Mouse (Mus musculus) neural tube, embryonic 12.5 days (tissue): ENCODE data around the gene Cd81. TPM values are rescaled to one million over a fixed set of nuclear protein-coding genes. Genes with fewer than 3 reads are reported as not detected.
A peak's percentile ranks its signal among the peaks of the same experiment; 100 is the strongest.

Experiments
- ATAC-seq: fragments of 200-750 bp; cut with Nextera tagmentation; 2 replicates; pipeline ENCODE4 v1.8.0; 2017; ENCODE audit warnings: low read depth, mild to moderate bottlenecking, moderate TSS enrichment, moderate library complexity; ENCODE audit not compliant: low FRiP score
- H3K27ac ChIP-seq: fragments of 300-500 bp; sonication (generic); 2 replicates; pipeline ENCODE4 v1.5.1; 2016
- H3K27me3 ChIP-seq: fragments of 300-500 bp; sonication (generic); replicated peaks from 2 replicates; pipeline ENCODE4 v1.6.1; 2016; ENCODE audit warnings: mild to moderate bottlenecking
- H3K36me3 ChIP-seq: fragments of 300-500 bp; sonication (generic); 2 replicates; pipeline ENCODE4 v1.6.1; 2016; ENCODE audit warnings: mild to moderate bottlenecking
- H3K4me1 ChIP-seq: fragments of 300-500 bp; sonication (generic); 2 replicates; pipeline ENCODE4 v1.6.1; 2016
- H3K4me2 ChIP-seq: fragments of 300-500 bp; sonication (generic); replicated peaks from 2 replicates; pipeline ENCODE4 v1.6.1; 2016; ENCODE audit warnings: mild to moderate bottlenecking
- H3K4me3 ChIP-seq: fragments of 300-500 bp; sonication (generic); 2 replicates; pipeline ENCODE4 v1.5.1; 2016
- H3K9ac ChIP-seq: fragments of 300-500 bp; sonication (generic); 2 replicates; pipeline ENCODE4 v1.6.1; 2016; ENCODE audit warnings: mild to moderate bottlenecking
- H3K9me3 ChIP-seq: fragments of 300-500 bp; sonication (generic); 2 replicates; pipeline ENCODE4 v1.6.1; 2016; ENCODE audit warnings: mild to moderate bottlenecking
- WGBS: fragments of 180-500 bp; shearing (Covaris S2); methylation state at CpG from one replicate; pipeline ENCODE4 v1.1.7; 2016; 5-methylcytosine and 5-hydroxymethylcytosine counted together
- polyA plus RNA-seq: library from polyadenylated mRNA; unstranded; fragments of >200 nt; fragmentation: Nextera tagmentation; extraction: Ambion mirVana; gene quantifications from 2 replicates; pipeline ENCODE4 v1.2.1, GENCODE M21; 2016

Gene Cd81
- polyA plus RNA-seq, 1 experiment from 2014 or later = 255 TPM

DNA sequence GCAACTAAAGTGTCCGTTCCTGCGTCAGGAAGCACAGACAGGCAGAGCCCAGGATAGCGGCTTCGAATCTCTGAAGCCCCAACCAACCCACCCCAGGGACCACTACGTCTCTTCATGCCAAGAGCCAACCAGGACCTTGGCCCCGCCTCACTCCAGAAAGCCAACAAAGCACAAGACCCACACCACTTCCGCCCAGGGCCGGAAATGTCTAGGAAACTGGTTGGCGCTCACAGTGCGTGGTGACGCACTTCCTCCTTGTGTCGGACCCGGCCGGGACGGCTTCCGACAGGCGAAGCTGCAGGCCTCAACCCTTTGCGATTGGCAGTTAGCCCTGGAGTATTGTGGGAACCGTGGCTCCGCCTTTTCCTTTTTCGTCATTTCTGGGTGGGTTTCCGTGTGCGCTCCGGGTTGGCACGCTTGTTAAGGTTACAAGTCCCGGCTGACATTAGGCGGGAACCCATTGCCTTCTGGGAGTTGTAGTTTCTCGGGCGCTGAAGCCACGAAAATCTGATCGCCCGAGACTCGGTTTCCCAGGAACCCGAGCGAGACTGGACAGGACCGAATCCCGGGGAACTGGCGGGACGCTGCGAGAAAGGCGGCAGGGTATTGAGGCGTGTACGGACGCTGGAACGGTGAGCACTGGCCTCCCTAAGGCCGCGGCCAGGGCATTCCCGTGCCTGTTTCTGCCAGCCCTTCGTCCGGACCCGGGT lies 16.5 kb downstream of the Cd81 start, which contains the start of gene Tssc4:
Tssc4 (plus strand) TSS at position 368 of the 710 bp plus-strand sequence.
- under 1% methylated on average over 51 of the region's 51 CpGs for WGBS

DNA sequence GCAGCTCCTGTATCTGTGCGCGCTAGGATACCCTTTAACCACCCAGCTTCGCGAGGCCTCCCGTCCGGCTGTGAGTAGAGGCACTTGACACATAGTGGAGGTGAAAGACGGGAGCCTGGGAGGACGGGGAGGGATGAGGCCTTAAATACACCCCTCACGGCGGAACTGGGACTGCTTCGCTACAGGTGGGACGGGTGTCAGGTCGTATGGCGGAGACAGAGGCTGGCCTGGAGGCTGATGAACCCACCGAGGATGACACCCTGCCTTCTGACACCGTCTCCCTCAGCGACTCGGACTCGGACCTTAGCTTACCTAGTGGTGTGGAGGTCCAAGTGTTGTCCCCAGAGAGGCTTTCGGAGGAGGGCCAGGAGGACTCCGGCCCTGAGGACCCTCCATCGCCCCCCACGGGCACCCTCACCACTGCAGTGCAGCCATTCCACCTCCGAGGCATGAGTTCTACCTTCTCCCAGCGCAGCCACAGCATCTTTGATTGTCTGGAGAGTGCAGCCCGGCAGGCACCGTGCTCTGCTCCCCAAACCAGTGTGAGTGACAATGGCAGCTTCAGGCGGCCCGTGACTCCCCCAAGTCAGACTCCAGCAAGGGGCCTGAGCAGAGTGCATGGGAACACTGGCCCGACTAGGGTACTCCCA lies 17.3 kb downstream of the Cd81 start:
- no peak; the same call in 1 of the 2 replicates for ATAC-seq
- WGBS = 11% methylated on average over 30 of the region's 30 CpGs
- 0 out of 2 replicates have a peak overlapping the region, but pooled peaks have one; percentile 50 for H3K27ac ChIP-seq

More for the DNA sequence above, 16.5 kb downstream of the Cd81 start, which contains the start of gene Tssc4:
- H3K9ac ChIP-seq = peak within 1 kb of the TSS; percentile 88
- H3K4me3 ChIP-seq = peak within 1 kb of the TSS; percentile 84
- H3K4me1 ChIP-seq = peaks cover 31% of the 10 kb centered on the region
- peak within 1 kb of the TSS; percentile 93 for H3K27ac ChIP-seq
- peak; percentile 97 for ATAC-seq
- H3K4me2 ChIP-seq = peak within 1 kb of the TSS; percentile 99
- peaks cover 31% of the 10 kb centered on the region for H3K36me3 ChIP-seq
- no peaks in the 10 kb centered on the region for H3K27me3 ChIP-seq
- H3K9me3 ChIP-seq = no peaks in the 10 kb centered on the region

DNA sequence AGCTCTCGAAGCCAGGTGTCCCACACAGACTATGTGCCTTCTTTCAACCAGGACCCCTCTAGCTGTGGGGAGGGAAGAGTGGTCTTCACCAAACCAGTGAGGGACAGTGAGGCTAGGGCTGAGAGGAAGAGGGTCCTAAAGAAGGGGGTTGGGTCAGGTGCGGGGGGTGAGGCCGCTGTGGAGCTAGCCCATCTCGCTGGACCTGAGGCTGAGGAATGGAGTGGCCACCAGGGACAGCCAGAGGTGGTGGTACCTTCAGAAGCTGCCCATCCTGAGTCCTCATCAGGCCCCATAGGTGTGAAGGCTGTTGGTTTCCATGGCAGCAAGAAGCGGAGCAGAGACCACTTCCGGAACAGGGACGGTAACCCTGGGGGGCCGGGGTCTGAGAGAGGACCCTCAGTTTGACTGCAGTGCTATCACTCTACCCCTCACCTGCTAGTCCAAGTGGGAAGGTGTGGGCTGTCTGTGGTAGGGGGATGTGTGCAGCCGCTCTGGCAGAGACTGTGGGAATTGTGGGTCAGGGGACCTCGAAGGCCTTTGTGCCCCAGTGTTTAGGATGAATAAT lies 18.0 kb downstream of the Cd81 start:
- WGBS = 90% methylated on average over 10 of the region's 10 CpGs
- Histone ChIP-seq H3K27me3 (no peaks in the 10 kb centered on the region), H3K4me1 (peaks cover 31% of the 10 kb centered on the region), H3K36me3 (peaks cover 16% of the 10 kb centered on the region), H3K4me2 (peak overlapping the region; percentile 99), H3K9me3 (no peaks in the 10 kb centered on the region), H3K9ac (peak overlapping the region; percentile 88), H3K4me3 (peak overlapping the region; percentile 84), H3K27ac (no peak overlapping the region)
- no peak for ATAC-seq

More for the DNA sequence above, 17.3 kb downstream of the Cd81 start:
- Histone ChIP-seq H3K4me1 (peaks cover 31% of the 10 kb centered on the region), H3K9ac (peak overlapping the region; percentile 88), H3K36me3 (peaks cover 23% of the 10 kb centered on the region), H3K4me2 (peak overlapping the region; percentile 99), H3K9me3 (no peaks in the 10 kb centered on the region), H3K4me3 (peak overlapping the region; percentile 84), H3K27me3 (no peaks in the 10 kb centered on the region)

DNA sequence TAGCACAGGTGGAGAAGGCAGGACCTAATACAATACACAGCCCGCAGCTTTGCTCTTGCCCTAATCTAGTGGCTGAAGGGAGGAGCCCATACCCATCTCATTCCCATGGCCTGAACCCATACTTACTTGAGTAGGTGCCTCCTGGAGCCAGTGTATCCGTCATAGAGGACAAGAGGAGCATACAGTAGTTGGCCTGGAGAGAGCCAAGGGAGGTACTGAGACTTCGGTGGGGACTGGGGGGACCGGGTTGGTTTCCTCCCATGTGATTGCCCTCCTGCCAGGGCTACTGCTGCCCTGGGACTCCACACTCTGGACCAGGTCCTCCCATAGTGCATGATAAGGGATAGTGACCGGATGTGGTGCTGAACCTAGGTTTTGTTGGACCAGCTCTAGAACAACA lies 20.1 kb downstream of the Cd81 start:
- no peak overlapping the region for H3K4me3 ChIP-seq
- no peak for ATAC-seq
- no peaks in the 10 kb centered on the region for H3K27me3 ChIP-seq
- WGBS = 88% methylated on average over 5 of the region's 5 CpGs
- peaks cover 29% of the 10 kb centered on the region for H3K4me1 ChIP-seq
- no peak overlapping the region for H3K27ac ChIP-seq
- H3K9ac ChIP-seq = no peak overlapping the region
- no peaks in the 10 kb centered on the region for H3K9me3 ChIP-seq
- H3K4me2 ChIP-seq = no peak overlapping the region
- H3K36me3 ChIP-seq = no peaks in the 10 kb centered on the region

DNA sequence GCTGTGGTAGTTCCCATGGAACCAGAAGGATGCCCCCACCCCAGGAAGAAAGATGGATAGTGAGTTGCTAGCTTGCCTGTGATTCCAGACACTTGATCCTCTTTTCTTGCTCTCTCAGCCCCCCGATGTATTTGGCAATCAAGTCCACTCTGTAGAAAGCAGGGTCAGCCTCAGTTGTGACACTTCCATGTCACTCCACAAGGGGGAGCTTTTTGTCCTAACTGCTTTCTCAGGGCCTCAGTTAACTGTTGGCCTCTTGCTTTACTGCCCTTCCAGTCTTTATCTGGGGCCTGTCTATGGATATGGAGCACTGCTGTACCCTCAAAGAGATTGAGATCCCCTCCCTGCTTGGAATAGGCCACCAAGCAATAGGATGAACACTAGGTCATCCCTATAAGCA lies 20.5 kb downstream of the Cd81 start:
- Histone ChIP-seq H3K9me3 (no peaks in the 10 kb centered on the region), H3K9ac (no peak overlapping the region), H3K4me3 (no peak overlapping the region), H3K4me1 (peaks cover 25% of the 10 kb centered on the region), H3K27me3 (no peaks in the 10 kb centered on the region), H3K27ac (no peak overlapping the region), H3K4me2 (no peak overlapping the region), H3K36me3 (no peaks in the 10 kb centered on the region)
- 65% methylated on average over 1 of the region's 1 CpGs for WGBS
- no peak for ATAC-seq

DNA sequence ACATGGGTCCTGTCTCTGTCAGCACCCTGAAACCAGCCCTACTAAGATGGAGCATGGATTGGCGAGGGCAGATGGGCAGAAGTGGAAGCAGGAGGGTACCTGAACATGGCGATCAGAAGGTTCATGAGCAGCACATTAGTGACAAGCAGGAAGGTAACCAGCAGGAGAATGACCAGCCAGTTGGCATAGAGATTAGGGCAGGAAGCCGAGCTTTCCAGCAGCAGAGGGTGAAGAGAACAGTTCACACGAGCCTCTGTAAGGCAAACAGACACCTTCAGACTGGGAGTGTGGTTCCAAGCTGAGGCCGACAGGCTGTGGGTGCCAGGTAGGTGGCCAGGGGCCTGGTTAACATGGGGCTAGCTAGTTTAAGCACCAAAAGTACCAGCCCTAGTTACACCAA lies 22.9 kb downstream of the Cd81 start:
- no peak overlapping the region for H3K4me3 ChIP-seq
- no peak overlapping the region for H3K27ac ChIP-seq
- no peaks in the 10 kb centered on the region for H3K27me3 ChIP-seq
- H3K4me1 ChIP-seq = peaks cover 11% of the 10 kb centered on the region
- H3K36me3 ChIP-seq = no peaks in the 10 kb centered on the region
- no peak overlapping the region for H3K4me2 ChIP-seq
- H3K9ac ChIP-seq = no peak overlapping the region
- ATAC-seq = no peak
- WGBS = 73% methylated on average over 5 of the region's 5 CpGs
- no peaks in the 10 kb centered on the region for H3K9me3 ChIP-seq

DNA sequence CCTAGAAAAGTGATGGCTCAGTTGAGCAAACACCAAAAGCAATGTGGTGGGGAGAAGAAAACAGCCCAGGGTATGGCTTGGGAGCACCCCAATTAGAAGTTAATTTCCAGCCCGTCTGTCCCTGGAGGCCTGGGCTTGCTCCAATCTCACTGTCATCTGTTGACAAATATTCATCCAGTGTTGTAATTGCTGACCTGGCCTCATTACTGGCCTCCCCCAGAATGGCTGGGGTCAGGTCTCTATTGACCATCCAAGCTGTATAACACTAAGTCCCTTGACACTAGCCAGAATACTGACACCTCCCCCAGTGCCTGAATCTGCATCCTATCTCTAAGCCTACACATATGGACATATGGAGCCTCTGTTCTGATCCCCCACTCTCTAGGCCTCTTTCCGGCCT lies 24.8 kb downstream of the Cd81 start:
- WGBS = 81% methylated on average over 2 of the region's 2 CpGs
- no peak overlapping the region for H3K27ac ChIP-seq
- no peak overlapping the region for H3K4me2 ChIP-seq
- no peak overlapping the region for H3K4me3 ChIP-seq
- no peaks in the 10 kb centered on the region for H3K27me3 ChIP-seq
- H3K4me1 ChIP-seq = no peaks in the 10 kb centered on the region
- no peak for ATAC-seq
- no peaks in the 10 kb centered on the region for H3K36me3 ChIP-seq
- H3K9ac ChIP-seq = no peak overlapping the region
- no peaks in the 10 kb centered on the region for H3K9me3 ChIP-seq

DNA sequence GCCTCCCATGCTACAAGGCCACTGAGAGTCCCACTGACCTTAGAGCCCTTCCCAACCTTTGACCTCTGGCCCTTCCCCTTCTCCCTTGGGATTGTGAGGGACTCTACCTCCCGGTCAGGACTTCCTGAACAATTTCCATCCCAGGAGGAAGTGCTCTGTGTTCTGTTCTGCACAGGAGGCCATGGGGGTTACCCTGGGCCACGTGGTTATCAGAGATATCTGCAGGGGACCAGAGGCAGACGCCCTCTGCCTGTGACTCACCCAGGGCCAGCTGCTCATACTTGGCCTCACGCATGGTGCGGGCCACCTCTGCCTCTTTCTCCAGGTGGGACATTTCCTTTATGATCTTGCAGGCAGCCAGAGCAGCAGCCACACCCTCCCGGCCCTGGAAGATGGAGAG lies 29.5 kb downstream of the Cd81 start:
- no peak overlapping the region for H3K4me3 ChIP-seq
- ATAC-seq = no peak
- no peaks in the 10 kb centered on the region for H3K36me3 ChIP-seq
- no peaks in the 10 kb centered on the region for H3K27me3 ChIP-seq
- H3K27ac ChIP-seq = no peak overlapping the region
- WGBS = 70% methylated on average over 6 of the region's 6 CpGs
- H3K4me2 ChIP-seq = no peak overlapping the region
- peaks cover 4% of the 10 kb centered on the region; the same call in 1 of the 2 replicates for H3K4me1 ChIP-seq
- H3K9me3 ChIP-seq = no peaks in the 10 kb centered on the region
- H3K9ac ChIP-seq = 0 out of 2 replicates have a peak overlapping the region, but pooled peaks have one; percentile 13

DNA sequence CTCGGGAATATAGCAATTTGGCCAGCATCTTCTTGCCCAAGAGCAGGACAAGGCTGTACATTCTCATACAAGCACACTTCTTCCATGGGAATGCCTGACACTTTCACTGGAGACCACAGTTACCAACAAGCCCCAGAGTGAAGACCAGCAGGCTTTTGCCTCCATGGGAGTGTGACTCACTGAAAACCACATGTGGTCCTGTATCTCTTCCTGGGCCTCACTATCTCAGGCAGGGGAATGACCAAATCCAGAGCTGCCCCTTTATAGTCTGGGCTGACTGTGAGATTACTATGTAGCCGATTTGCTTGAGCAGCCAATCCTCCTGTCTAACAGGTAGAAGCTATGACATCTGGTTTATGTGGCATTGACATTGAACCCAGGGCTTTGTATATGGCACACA lies 31.2 kb downstream of the Cd81 start:
- ATAC-seq = no peak
- Histone ChIP-seq H3K27me3 (no peaks in the 10 kb centered on the region), H3K9me3 (no peaks in the 10 kb centered on the region), H3K4me1 (peaks cover 10% of the 10 kb centered on the region; the same call in 1 of the 2 replicates), H3K27ac (no peak overlapping the region), H3K4me3 (no peak overlapping the region), H3K4me2 (no peak overlapping the region), H3K36me3 (no peaks in the 10 kb centered on the region), H3K9ac (no peak overlapping the region)
- WGBS = 85% methylated on average over 2 of the region's 2 CpGs

DNA sequence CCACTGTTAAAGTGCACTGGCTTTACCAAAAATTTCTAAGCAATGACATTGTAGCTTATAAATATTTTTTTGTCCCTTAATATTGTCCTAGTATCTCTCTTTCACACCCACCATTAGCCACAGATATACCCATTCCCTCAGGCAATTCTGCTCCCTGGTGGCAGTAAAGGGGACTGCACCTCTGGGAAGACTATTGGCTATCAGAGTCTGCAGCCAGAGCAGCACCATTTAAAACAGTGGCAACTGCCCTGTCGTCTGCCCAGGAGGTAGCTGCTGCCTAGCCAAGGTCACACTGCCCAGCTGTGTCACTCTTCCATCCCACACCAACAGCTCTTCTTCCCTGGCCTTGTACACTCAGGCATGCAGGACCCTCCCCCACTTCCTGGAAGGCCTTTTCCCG lies 33.8 kb downstream of the Cd81 start:
- ATAC-seq = no peak
- no peaks in the 10 kb centered on the region; the same call in 1 of the 2 replicates for H3K27me3 ChIP-seq
- WGBS = 53% methylated on average over 2 of the region's 2 CpGs
- peaks cover 10% of the 10 kb centered on the region; the same call in 1 of the 2 replicates for H3K4me1 ChIP-seq
- H3K9me3 ChIP-seq = no peaks in the 10 kb centered on the region
- no peak overlapping the region for H3K9ac ChIP-seq
- H3K36me3 ChIP-seq = no peaks in the 10 kb centered on the region
- H3K27ac ChIP-seq = no peak overlapping the region
- no peak overlapping the region for H3K4me2 ChIP-seq
- no peak overlapping the region for H3K4me3 ChIP-seq

DNA sequence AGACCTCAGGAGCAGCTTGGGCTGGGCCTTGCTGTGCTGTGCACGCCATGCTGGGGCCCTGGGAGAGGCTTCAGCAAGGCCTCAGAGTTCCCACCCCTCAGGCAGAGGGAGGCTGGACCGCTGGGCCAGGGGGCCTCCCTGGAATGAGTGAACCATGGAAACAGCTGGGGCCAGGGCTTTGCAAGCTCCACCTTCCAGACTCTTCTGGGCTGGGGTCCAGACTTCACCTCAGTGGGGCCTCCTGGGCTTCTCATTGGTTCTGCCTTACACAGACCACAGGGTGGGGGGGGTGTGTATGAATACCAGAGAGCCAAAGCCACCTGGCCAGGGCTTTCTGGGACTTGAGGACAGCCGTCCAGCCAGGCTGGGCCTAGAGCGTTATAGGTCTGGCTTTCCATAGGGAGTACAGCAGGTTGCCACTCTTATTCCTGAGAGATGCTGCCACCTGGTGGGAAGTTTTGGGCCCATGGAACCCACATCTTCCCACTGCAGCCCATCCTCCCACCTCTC lies 34.6 kb downstream of the Cd81 start:
- WGBS = 40% methylated on average over 4 of the region's 4 CpGs
- Histone ChIP-seq H3K27ac (no peak overlapping the region), H3K36me3 (no peaks in the 10 kb centered on the region), H3K9me3 (no peaks in the 10 kb centered on the region), H3K4me2 (no peak overlapping the region), H3K4me3 (no peak overlapping the region), H3K9ac (no peak overlapping the region), H3K27me3 (no peaks in the 10 kb centered on the region; the same call in 1 of the 2 replicates), H3K4me1 (peaks cover 10% of the 10 kb centered on the region; the same call in 1 of the 2 replicates)
- ATAC-seq = peak; percentile 58

DNA sequence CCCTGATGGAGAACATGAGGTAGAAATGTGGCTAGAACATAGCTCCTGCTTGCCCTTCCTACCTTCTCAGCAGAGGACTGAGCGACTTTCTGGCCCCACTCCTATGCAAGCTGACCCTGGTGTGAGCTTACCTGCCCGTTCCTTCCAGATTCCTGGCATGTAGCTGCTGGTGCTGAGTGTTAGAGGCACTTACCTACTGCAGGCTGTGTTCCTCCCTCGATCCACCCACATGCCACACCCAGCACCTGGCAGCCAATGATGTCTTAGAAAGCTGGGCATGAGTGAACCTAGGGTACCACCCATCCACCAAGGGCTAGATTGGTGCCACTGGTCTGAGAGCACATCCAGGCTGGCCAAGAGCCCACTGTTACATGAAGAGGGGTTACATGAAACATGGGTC lies 41.3 kb downstream of the Cd81 start:
- H3K4me1 ChIP-seq = no peaks in the 10 kb centered on the region
- no peak overlapping the region for H3K9ac ChIP-seq
- no peak for ATAC-seq
- 67% methylated on average over 3 of the region's 3 CpGs for WGBS
- H3K9me3 ChIP-seq = no peaks in the 10 kb centered on the region
- H3K27me3 ChIP-seq = no peaks in the 10 kb centered on the region; the same call in 1 of the 2 replicates
- no peak overlapping the region for H3K4me2 ChIP-seq
- no peaks in the 10 kb centered on the region for H3K36me3 ChIP-seq
- no peak overlapping the region for H3K27ac ChIP-seq
- no peak overlapping the region for H3K4me3 ChIP-seq
